Mouse (Mus musculus): ENCODE results near the gene Tbx10.

Tbx10 gene

DNA sequence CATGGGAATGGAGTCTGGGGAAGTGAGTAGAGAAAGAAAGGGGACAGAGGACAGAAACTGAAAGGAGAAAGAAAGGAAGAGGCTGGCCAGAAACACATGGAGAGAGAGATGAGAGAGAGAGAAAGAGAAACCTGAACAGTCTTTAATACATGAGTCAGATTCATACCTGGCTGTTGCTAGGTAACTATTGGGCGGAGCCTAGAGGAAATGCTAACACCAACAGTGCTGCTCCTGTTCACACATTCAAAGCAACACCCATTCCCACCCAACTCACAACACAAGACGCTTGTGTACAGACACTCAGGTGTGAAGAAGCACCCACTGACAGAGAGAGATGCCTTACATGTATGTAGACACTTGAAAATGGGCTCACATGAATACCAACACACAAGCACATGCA, 16.7 kb upstream of the Tbx10 start:
- DNase-seq (ENCODE audit: low spot score), result no peak

DNA sequence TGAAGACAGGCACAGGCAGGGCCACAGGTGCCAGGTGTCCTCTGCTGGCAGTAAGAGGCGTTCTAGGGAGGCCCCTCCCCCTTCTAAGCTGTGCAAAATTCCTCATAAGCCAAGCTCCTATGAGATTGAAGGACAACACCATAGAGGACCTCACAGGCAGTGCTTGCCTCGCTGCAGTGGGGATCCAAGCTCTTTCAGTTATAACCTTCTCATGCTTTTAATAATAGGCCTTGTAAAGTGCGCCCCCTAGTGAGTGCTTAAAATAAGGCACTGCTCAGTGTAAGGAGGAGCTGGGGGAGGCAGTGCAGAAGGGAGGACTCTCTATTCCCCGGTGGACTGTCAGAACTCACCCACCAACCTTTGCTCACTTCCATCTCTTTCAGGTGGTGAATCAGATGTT, 12.2 kb upstream of the Tbx10 start:
- peak; percentile 92 for DNase-seq (ENCODE audit: low spot score)

DNA sequence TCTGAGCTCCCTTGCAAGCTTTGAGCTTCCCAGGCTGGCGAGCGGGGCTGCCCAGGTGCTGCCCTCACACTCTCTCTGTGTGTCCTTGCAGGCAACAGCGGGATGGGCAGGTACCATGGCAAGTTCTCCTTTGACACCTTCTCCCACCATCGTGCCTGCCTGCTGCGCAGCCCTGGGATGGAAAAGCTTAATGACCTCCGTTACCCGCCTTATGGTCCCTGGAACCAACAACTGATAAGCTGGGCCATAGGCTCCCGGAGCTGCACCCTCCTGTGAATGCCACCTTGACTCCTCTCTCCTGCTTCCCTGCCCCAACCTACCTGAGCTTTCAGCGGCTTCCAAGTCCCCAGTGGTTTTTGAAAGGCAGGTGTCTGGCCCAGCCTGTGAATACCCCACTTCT, 11.6 kb upstream of the Tbx10 start:
- no peak for DNase-seq (ENCODE audit: low spot score)

DNA sequence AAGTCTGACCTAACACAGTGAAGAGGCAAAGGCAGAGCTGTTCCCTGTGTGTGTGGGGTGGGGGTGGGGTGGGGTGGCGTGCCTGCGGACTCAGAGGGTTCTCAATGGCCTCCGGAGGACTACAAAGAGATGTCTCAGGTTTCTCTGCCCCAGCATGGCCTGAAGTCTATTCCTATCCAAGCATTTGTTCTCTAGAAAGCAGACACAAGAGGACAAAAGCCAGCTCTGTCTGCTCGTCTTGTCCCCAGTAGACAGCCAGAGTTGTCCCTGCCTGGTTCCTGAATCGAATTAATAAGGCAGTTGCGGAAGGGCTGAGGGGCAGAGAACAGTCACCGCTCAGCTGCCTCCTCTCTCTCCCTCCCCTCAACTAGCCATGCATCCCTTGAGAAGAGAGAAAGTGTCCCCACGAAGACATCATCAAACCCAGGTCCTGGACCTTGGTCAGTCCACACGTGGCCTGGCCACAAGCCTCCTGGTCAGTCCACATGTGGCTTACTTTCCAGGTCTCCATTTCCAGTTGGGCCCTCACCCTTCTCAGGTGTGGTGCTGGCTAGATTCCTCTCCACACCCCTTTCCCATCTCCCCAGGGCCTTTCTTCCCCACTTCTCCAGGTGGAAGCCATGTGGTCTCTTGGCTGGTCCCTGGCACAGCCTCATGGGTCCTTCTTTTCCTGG, 8.9 kb upstream of the Tbx10 start:
- DNase-seq (ENCODE audit: low spot score), result no peak

DNA sequence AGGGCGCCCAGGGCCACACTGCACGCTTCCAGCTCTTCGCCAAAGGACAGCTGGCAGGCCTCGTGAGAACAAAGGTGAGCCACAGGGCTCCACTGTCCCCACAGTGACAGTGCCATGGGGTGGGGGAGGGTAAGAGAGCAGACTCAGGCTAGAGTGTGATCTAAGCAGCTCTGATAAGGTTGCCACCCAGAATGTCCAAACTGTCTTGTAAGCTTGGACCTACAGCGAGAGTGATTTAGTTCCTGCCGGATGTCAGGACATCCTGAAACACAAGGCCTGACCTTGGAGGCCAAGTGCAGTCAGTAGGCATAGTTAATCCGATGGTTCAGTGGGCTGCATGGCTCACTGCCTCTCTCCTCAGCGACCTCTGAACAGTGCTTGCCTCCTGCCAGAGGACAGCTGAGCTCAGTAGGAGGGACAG, 7.3 kb upstream of the Tbx10 start:
- no peak for DNase-seq (ENCODE audit: low spot score)

DNA sequence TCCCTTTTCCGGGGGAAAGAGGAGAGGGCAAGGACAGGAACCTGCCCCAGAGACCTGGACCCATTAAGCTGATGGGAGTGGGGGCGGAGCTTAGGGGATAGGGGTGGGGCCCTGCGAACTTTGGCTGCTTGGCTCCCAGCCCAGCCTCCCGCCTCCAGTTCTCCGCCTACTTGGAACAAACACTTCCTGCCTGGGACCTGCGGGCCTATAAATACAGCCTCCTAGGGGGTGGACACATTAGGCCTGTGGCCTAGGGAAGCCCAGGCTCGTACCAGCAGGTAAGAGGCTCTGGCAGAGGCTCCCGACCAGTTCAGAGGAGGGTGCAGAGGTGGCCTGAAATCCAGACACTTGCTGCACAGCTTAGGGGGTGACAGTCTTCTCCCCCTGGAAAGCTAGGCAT, 6.2 kb upstream of the Tbx10 start, which contains the start of gene Acy3:
Gene Acy3 (plus strand): TSS at position 237 of the 400 bp plus-strand sequence.
- DNase-seq (ENCODE audit: low spot score), result peak; percentile 53

DNA sequence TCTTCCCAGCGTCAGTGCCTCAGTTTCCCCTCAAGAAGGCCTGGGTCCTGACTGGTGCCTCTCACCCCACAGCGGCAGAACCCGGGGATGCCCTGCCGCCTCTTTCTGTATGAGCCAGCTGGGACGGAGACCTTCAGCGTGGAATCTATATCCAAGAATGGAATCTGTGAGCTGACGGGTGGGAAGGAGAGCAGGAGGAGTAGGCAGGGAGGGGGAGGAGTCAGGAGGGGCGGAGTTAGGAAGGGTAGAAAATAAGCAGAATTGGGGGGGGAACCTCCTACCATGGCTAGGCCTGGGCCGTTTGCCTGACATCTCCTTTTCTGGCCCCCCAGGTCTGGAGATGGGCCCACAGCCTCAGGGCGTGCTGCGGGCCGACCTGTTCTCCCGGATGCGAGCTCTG, 4.5 kb upstream of the Tbx10 start:
- DNase-seq (ENCODE audit: low spot score), result no peak

DNA sequence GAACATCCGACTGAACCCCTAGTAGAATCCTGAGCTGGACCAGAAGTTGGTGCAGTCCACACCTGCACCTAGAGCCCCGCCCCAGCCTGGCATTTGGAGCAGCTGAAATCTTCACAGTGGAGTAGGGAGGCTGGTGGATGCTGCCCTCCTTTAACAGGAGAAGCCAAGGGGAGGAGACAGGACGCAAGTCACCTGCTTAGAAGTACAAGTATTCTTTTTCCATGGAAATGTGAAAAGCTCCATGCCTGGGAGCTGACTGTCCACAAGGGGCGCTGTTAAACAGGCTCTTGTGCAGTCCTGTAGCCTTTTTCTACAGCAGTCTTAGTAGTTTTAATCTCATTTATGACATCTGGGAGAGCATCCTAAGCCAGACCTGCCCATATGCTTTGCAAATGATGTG, 3.8 kb upstream of the Tbx10 start:
- no peak for DNase-seq (ENCODE audit: low spot score)

DNA sequence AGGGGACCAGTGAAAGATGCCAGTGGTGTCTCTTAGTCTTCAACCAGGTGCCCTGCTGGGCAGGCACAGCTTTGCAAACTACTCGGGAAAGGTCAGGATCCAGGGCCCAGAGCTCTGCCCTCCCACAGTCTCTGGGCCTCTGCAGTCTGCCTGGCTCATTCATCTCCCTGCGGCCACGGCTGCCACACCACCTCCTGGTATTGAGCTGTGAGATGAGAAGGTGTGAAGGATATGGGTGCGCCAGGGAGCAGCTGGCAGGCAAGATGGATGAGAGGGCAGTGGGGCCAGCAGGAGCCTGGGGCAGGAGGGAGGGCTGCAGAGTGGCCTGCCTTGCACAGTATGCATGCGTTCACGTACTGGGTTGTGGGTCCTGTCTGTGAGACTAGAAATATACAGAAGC, 1.7 kb upstream of the Tbx10 start:
- no peak for DNase-seq (ENCODE audit: low spot score)

DNA sequence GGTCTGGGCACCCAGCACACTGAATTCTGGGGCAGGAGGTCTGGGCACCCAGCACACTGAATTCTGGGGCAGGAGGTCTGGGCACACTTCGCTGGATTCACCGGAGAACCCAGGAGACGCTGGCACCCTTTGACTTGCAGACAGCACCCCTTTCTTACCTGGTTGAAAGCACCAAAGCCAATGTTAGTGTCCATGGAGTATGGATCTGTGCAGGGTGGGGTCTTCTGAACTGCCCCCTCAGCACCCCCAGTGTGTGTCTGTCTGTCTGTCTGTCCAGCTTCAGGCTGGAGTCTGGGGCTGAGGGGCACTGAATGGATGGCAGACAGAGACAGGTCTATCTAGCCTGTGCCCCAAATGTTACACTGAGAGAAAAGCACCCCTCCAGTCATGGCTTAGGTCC, 990 bp upstream of the Tbx10 start:
- no peak for DNase-seq (ENCODE audit: low spot score)

DNA sequence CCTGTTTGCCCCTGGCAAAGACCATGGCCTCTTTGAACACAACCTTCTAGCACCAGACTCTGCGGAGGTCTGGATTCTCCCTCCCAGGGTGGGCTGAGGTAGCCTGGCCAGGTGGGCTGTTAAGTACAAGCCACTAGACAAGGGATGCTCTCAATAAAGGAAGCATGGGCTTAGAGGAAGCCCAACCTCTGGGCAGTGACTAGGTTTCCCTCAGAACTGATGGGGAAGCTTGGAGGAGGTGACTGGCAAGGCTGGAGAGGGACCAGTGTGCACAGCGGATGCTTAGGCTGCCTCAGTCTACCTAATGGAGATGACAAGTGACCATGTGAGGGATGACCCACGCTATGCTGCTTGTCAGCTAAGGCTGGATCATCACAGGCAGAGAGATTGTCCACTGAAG, 586 bp upstream of the Tbx10 start:
- no peak for DNase-seq (ENCODE audit: low spot score)

DNA sequence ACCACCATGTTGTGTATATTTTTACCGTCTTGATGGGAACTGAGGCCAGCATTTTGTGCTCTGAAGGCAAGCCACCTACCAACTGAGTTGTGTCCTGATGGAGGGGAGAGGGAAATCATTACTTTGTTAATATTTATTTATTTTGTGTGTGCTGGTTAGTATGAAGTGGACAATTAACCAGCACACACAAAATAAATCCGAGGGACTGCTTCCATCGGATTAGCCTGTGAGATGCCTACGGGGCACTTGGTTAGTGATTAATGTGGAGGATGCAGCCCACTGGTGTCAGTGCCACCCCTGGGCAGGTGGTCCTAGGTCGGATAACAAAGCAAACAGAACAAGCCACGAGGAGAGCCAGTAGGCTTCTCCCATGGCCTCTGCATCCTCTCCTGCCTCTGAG, 2.4 kb downstream of the Tbx10 start:
- DNase-seq (ENCODE audit: low spot score), result no peak

DNA sequence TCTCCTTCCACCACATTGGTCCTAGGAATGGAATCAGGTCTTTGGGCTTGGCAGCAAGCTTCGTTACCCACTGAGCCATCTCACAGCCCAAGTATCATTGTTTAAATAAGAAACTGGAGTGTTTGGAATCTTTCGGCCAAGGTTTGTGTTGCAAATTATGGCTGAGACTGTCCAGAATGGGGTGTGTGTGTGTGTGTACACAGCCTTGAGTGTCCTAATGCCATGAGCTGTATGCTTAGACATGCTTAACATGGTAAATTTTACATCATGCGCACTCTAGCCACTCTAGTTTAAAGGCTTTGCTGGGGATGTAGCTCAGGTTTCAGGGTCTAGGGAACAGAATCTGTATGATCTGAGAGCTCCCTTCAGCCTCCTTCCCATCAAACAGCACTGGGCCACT, 3.0 kb downstream of the Tbx10 start:
- no peak for DNase-seq (ENCODE audit: low spot score)

DNA sequence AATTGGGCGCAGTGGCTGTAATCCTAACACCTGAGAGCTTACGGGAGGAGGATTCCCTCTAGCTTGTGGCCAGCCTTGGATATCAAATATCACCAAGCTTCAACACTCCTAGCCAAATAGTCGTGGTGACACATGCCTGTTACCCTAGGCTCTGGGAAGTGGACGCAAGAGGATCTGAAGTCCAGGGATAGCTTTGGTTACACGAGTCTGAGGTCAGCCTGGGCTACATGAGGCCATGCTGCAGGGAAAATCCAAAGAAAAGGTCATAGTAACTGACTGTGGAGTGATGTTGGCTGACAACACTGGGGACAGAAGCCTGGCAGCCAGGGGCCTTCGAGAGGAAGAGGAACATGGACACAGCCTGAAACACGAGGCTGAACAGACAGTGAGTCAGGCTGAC, 3.6 kb downstream of the Tbx10 start:
- no peak for DNase-seq (ENCODE audit: low spot score)

DNA sequence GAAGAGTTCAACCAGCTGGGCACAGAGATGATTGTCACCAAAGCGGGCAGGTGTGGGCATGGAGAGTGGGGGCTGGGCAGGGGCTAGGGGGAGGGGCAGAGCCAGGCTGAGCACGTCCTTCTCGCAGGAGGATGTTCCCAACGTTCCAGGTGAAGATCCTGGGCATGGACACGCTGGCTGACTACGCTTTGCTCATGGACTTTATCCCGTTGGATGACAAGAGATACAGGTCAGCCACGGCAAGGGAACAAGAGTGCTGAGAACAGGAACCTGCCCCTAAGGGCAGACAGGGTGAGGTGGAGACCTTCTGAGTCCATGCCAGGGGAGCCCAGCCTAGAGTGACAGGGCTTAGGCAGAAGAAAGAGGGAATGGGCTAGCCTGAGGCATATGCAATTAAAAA, 4.2 kb downstream of the Tbx10 start:
- DNase-seq (ENCODE audit: low spot score), result no peak

DNA sequence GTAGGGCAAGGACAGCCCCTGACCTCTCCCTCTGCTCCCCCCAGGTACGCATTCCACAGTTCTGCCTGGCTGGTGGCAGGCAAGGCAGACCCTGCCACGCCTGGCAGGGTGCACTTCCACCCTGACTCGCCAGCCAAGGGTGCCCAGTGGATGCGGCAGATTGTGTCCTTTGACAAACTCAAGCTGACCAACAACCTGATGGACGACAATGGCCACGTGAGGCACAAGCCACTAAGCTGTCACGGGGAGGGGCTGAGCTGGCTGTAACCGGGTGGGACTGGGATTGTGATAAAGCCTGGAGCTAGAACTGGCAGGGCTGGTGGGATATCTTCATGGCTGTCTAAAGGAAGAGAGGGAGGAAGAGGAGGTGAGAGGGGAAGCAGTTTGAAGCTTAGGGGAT, 4.7 kb downstream of the Tbx10 start:
- no peak for DNase-seq (ENCODE audit: low spot score)

DNA sequence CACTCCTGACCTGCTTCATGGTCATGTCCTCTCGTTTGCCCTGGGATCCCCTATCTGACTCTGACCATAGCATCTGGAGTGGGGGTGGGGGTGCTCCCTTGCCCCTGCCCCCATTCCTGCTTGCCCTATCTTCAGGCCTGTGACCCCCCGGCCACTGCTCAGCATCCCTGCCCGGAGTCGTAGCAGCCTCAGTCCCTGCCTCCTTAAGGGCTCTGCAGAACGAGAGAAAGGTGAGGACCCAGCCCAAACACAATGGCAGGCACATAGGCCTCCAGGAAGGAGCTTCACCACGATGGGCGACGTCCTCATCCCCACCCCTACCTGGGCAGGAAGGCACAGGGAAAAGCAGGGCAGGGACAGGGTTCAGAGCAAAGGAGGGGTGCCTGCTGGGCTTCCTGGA, 5.8 kb downstream of the Tbx10 start:
- DNase-seq (ENCODE audit: low spot score), result no peak

DNA sequence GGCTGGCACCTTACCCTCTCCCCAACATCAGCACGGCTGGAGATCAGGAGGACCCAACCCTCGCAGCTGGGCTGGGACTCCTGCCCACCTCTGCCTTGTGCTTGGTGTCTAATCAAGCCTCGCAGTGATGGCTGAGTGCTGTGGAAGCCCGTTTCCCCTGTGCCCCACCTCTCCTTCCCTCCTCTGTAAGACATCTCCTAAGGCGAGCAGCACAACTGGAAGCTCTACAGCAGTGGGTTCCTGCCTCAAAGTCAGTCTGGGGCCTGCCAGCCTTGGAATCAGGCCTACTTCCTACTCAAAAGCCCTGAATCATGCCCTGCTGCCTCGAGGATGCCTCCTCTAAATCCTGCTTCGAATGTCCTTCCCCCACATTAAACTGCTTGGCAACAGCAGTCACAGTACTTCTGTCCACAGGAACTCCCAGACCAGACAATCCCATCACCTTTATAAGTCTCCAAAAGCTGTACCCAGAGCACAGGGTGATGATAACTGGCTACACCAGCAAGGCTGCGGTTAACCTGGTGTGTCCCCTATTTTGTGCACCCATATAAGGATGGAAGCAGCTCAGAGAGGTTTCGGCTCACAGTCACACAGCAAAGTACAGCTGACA, 6.7 kb downstream of the Tbx10 start:
- DNase-seq (ENCODE audit: low spot score), result no peak

DNA sequence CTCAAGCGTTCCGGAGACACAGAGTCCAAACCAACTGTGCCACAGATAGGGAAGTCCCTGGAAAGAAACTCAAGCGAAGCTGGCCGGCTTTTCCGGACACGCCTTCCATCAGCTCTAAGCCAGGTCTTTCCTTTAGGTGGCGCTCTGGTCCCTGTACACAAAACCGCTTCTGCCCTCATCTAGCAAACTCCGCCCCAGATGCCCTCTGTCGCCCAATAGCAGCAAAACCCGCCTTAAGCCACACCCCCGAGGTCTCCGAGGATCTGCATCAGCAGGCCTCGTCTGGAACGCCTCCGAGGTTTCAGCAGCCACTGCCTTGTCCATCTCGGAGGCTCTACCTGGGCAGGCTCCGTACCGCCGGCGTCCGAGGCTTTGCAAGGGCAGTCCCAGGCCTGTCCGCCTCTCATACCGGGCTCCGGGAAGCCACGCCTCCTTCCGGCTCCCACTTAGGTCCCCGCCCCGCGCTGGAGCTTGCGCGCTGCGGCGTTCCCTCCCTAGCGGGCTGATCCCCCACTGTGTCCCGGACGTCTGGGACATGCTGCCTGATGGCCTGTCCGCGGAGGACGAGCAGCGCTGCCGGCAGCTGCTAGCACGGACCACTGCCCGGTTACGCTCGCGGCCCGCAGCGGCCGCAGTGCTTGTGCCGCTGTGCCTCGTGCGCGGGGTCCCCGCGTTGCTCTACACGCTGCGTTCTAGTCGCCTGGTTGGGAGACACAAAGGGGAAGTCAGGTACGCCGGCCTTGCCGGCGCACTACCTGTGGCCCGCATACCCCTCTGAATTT, 7.8 kb downstream of the Tbx10 start, which contains the start of the genes Nudt8 and Gm49405:
Gene Nudt8 (plus strand): TSS at position 462 of the 782 bp plus-strand sequence.
Gene Gm49405 (plus strand): TSS at position 508 of the 782 bp plus-strand sequence.
- DNase-seq (ENCODE audit: low spot score), result peak; percentile 98

DNA sequence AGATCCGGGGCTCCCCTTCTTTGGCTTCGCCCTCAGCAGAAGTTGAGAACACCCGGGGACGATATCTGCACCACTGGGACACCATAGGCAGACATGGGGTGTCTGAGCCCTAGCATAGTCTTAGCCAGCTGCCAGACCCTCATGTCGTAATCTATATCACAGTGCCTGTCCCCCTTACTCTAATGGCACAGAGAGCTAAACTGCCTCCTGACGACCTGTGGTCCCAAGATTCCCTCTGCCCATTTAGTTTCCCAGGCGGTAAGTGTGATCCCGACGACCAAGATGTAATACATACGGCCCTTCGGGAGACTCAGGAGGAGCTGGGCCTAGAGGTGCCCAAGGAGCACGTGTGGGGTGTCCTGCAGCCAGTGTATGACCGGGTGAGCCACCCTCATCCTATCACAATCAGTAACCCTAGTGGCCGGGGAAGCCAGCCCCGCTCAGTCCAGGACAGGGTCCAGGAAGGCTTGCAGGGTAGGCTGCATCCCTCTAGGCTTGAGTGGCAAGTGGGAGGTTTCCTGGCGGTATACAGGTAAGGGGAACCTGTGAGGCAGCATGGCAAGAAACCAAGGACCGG, 8.5 kb downstream of the Tbx10 start:
- no peak for DNase-seq (ENCODE audit: low spot score)

DNA sequence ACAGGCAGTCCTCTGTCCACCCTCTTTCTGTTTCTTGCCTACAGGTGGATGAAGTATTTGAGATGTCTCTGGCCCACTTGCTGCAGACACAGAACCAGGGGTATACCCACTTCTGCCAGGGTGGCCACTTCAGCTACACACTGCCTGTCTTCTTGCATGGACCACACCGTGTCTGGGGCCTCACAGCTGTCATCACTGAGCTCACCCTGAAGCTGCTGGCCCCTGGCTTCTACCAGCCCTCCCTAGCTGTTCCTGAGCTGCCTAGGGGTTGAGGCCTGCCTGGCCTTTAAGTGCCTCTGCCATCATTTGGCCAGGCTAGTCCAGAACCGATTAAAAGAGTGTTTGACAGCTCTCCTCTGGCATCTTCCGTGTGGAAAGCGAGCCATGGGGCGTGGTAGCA, 9.2 kb downstream of the Tbx10 start:
- no peak for DNase-seq (ENCODE audit: low spot score)

DNA sequence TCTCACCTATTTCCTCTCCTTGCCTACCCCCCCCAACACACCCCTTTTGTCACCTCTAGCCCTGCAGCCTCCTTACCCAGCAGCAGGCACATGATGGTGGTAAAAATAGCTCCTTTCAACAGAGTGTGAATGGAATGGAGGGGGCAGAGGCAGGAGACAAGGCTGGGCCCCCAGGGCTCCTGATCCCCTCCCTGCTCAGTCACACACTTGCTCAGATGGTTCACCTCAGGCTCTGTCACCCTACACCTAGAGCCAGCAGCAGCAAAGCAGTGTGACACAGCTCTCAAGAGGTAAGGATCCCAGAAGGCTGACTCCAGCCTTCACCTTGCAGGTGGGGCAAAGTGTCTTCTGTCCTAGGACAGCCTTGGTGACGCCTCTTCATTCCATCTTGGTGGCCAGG, 10.6 kb downstream of the Tbx10 start, which contains the start of gene Doc2g:
Gene Doc2g (plus strand): TSS at position 202 of the 400 bp plus-strand sequence.
- DNase-seq (ENCODE audit: low spot score), result no peak

DNA sequence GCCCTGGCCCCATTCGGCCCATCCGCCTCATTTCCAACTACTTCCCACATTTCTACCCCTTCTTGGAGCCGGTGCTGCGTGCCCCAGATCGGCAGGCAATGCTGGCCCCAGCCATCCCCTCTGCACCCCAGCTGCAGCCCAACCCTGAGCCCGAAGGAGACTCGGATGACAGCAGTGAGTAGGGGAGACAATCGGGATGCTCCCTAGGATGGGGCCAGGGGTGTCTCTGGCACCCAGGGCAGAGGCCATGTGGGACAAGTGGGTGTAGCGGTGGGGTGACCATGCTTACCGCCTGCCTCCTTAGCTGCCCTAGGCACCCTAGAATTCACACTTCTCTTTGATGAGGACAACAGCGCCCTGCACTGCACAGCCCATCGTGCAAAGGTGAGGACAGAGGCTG, 11.1 kb downstream of the Tbx10 start:
- DNase-seq (ENCODE audit: low spot score), result no peak
